Comparison of ENCODE assay signal across 11 mouse cellular contexts in the genomic region with DNA sequence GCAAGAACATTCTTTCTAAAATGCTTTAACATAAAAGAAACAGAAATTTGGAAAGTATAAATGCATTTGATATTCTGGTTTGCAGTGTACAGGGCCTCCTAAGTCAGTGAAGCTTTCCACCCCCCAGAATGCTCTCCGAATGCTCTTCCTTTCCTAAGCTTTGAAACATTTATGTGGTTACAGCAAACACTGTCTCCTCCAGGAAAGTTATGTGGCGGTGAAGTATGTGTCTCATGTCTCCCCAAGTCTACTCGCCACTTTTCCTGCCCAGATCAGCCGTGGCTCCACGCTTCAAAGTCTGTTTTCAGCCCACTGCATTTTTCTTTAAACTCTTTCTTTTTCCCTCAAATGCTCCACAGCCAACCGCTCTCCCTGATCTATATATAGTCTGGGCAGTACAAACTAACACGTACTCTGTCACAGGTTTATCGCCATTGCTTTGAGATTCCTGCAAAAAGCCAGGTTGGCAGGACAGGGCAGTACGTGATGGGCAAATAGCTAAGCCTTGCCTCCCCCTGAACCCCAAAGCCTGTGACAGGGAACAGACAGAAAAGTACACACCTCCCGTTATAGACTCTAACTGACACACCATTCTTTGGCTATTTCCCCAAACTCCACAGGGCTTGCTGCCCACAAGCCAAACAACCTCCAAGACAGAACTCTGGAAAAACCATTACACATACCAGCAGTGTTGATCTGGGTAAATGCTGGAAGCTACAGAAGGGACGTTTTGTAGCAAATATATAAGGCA. TPM values are rescaled to one million over a fixed set of nuclear protein-coding genes. Genes with fewer than 3 reads are reported as not detected.
DNase-seq lines count a peak whose midpoint lies in the region; ATAC-seq and TF ChIP-seq lines count a peak whose summit lies in the region.
"Had no signal": no experiment of that assay in that cellular context is flagged by ENCODE, and none has a peak within 500 bp of the region (broad histone marks: within the 10 kb centered on the region; RNA-seq: fewer than 3 reads in every experiment).

No protein-coding gene starts in this region.

- H3K27ac ChIP-seq in heart, adult 2 months, result peak overlapping the region; percentile 45
- H3K27ac ChIP-seq in heart, embryonic 12.5 days (ENCODE audit: poor library complexity, severe bottlenecking), result peak overlapping the region; percentile 94
- H3K27ac ChIP-seq in limb, embryonic 14.5 days (replicated peaks; ENCODE audit: low read depth, low read length), result peak overlapping the region; percentile 90
- H3K27ac ChIP-seq in midbrain, embryonic 11.5 days (ENCODE audit: low read depth, low read length), result no peak overlapping the region

- no peaks in the 10 kb centered on the region for H3K9me3 ChIP-seq in heart, embryonic 12.5 days (replicated peaks)
- H3K9me3 ChIP-seq in limb, embryonic 14.5 days (ENCODE audit: control insufficient read depth, low read length), result no peaks in the 10 kb centered on the region
- H3K9me3 ChIP-seq in midbrain, embryonic 11.5 days (ENCODE audit: control insufficient read depth, low read length), result no peaks in the 10 kb centered on the region

- peaks cover 6% of the 10 kb centered on the region for H3K4me1 ChIP-seq in heart, adult 2 months (ENCODE audit: control insufficient read depth, insufficient read depth, low read length)
- peaks cover 77% of the 10 kb centered on the region for H3K4me1 ChIP-seq in heart, embryonic 12.5 days (replicated peaks)
- peaks cover 72% of the 10 kb centered on the region for H3K4me1 ChIP-seq in limb, embryonic 14.5 days (ENCODE audit: control insufficient read depth, insufficient read depth, low read length)
- H3K4me1 ChIP-seq in midbrain, embryonic 11.5 days (ENCODE audit: control insufficient read depth, insufficient read depth, low read length), result no peaks in the 10 kb centered on the region

- WGBS in heart, adult 2 months, result 58% methylated on average over 11 of the region's 11 CpGs
- 65% methylated on average over 11 of the region's 11 CpGs for WGBS in heart, embryonic 12.5 days
- WGBS in limb, embryonic 14.5 days, result 57% methylated on average over 11 of the region's 11 CpGs
- 89% methylated on average over 11 of the region's 11 CpGs for WGBS in midbrain, embryonic 11.5 days

- no peaks in the 10 kb centered on the region for H3K79me2 ChIP-seq in heart, adult 2 months (replicated peaks; ENCODE audit: control insufficient read depth, insufficient read depth, low read length)

- TF ChIP-seq POLR2A in heart, adult 2 months (IDR thresholded peaks at IDR 0.05; ENCODE audit: insufficient read depth, low read depth, low read length), result no peak
- no peak for TF ChIP-seq POLR2A in limb, embryonic 14.5 days (IDR thresholded peaks at IDR 0.05; ENCODE audit: borderline replicate concordance, extremely low read depth, insufficient read depth, insufficient read length)

- TF ChIP-seq EP300 in heart, adult 2 months (IDR thresholded peaks at IDR 0.05; ENCODE audit: insufficient read depth, low read depth, low read length), result no peak

- H3K9ac ChIP-seq in heart, adult 2 months (ENCODE audit: low read depth, low read length), result no peak overlapping the region
- H3K9ac ChIP-seq in heart, embryonic 12.5 days, result peak overlapping the region; percentile 39; the same call in 1 of the 2 replicates
- H3K9ac ChIP-seq in limb, embryonic 14.5 days (ENCODE audit: low read depth, low read length, severe bottlenecking), result no peak overlapping the region; the same call in 1 of the 2 replicates
- no peak overlapping the region for H3K9ac ChIP-seq in midbrain, embryonic 11.5 days (ENCODE audit: low read length)

- no peak overlapping the region for H3K4me2 ChIP-seq in heart, embryonic 12.5 days
- no peak overlapping the region for H3K4me2 ChIP-seq in limb, embryonic 14.5 days (replicated peaks; ENCODE audit: low read depth, low read length, severe bottlenecking)
- no peak overlapping the region for H3K4me2 ChIP-seq in midbrain, embryonic 11.5 days

- peak in 1 of 2 experiments; percentile 21 for DNase-seq in heart, adult 2 months
- DNase-seq in heart, postnatal 25 days (ENCODE audit: low spot score), result no peak
- DNase-seq in NIH3T3 (ENCODE audit: low read depth), result peak; percentile 55
- DNase-seq in limb, embryonic 14.5 days (ENCODE audit: low spot score), result peak; percentile 34
- DNase-seq in Muller cell, postnatal 12 days (ENCODE audit: inconsistent ontology term), result no peak
- DNase-seq in layer of hippocampus, adult 8-10 months (ENCODE audit: low spot score in 2 of 2), result no peak
- no peak for DNase-seq in midbrain, embryonic 11.5 days (ENCODE audit: low spot score, missing footprints)
- DNase-seq: cerebellum, postnatal 10 days; gastrocnemius, postnatal 14 days; kidney, adult 18-20 months had no signal

- no peak overlapping the region for H3K4me3 ChIP-seq in heart, adult 2 months
- no peak overlapping the region for H3K4me3 ChIP-seq in heart, embryonic 12.5 days
- no peak overlapping the region for H3K4me3 ChIP-seq in limb, embryonic 14.5 days (replicated peaks; ENCODE audit: low read length)
- no peak overlapping the region for H3K4me3 ChIP-seq in midbrain, embryonic 11.5 days (ENCODE audit: low read depth, low read length)

- H3K36me3 ChIP-seq in heart, adult 2 months (ENCODE audit: control insufficient read depth, insufficient read depth, low read length), result peaks cover 20% of the 10 kb centered on the region
- H3K36me3 ChIP-seq in heart, embryonic 12.5 days, result peaks cover 52% of the 10 kb centered on the region
- H3K36me3 ChIP-seq in limb, embryonic 14.5 days (ENCODE audit: control insufficient read depth, insufficient read depth, low read length), result peaks cover 35% of the 10 kb centered on the region
- H3K36me3 ChIP-seq in midbrain, embryonic 11.5 days (ENCODE audit: control insufficient read depth, insufficient read depth, low read length), result no peaks in the 10 kb centered on the region

- H3K27me3 ChIP-seq in heart, adult 2 months (ENCODE audit: control insufficient read depth, insufficient read depth, low read length), result no peaks in the 10 kb centered on the region
- no peaks in the 10 kb centered on the region for H3K27me3 ChIP-seq in heart, embryonic 12.5 days (replicated peaks)
- no peaks in the 10 kb centered on the region for H3K27me3 ChIP-seq in limb, embryonic 14.5 days (ENCODE audit: control insufficient read depth, insufficient read depth, low read length)
- no peaks in the 10 kb centered on the region for H3K27me3 ChIP-seq in midbrain, embryonic 11.5 days (ENCODE audit: control insufficient read depth, insufficient read depth, low read length)

- no peak for ATAC-seq in heart, embryonic 12.5 days (ENCODE audit: insufficient number of reproducible peaks, low FRiP score)
- peak; percentile 24 for ATAC-seq in limb, embryonic 14.5 days (ENCODE audit: low FRiP score, low read depth)
- no peak for ATAC-seq in midbrain, embryonic 11.5 days (ENCODE audit: low FRiP score)

- intact Hi-C loops in heart, adult 2 months (cut with DNase I), result loop anchor here (5.0 kb wide), 1 partner anchor 106 kb away; no protein-coding TSS in a partner anchor
- intact Hi-C loops in heart, postnatal 25 days (cut with DNase I), result no loop called here

- no peak for TF ChIP-seq CTCF in heart, adult 2 months (IDR thresholded peaks at IDR 0.05)

RNA-seq across cellular contexts. Expression of a gene that starts 55.6 kb away (rescaled TPM):
- 1 to 10 TPM in 1 of 2 experiments, under 1 TPM in 1; 0.91 to 1.3 TPM for total RNA-seq in heart, adult 2 months (2021)
- 2.3 and 4.4 TPM in 2 replicates for polyA plus RNA-seq in heart, adult 2 months (2012; rRNA removed)
- total RNA-seq in heart, postnatal 25 days (2021), result 1 to 10 TPM; 2.5 TPM
- polyA plus RNA-seq in heart, embryonic 12.5 days (2016; fragmentation: Nextera tagmentation; extraction: Ambion mirVana), result 51.8 and 55.2 TPM in 2 replicates
- 10.9 and 12.6 TPM in 2 replicates for polyA plus RNA-seq in limb, embryonic 14.5 days (2012; rRNA removed)
- polyA plus RNA-seq in limb, embryonic 14.5 days (2014; fragmentation: Nextera tagmentation; extraction: Ambion mirVana), result 16.5 and 20.7 TPM in 2 replicates
- total RNA-seq in layer of hippocampus, adult 8-10 months (2022), result 10 to 100 TPM in 2 of 4 experiments, 1 to 10 TPM in 2; 7.4 to 11.0 (median 9.1) TPM
- 18.0 and 21.9 TPM in 2 replicates for polyA plus RNA-seq in midbrain, embryonic 11.5 days (2014; fragmentation: Nextera tagmentation; extraction: Ambion mirVana)

Comparison
In these comparisons a context has a peak if more than half of its experiments do, and no peak if none do; other contexts are left out.
1. DNase-seq: peak in NIH3T3 (single experiment) and limb, embryonic 14.5 days (single experiment); none in heart, postnatal 25 days (single experiment), Muller cell, postnatal 12 days (single experiment), layer of hippocampus, adult 8-10 months (0 of 2) and midbrain, embryonic 11.5 days (single experiment).